Mouse (Mus musculus): ENCODE measurements at regions not wholly inside any gene's neighbourhood (a gene's known extent, or its start where the extent isn't known, plus 50 kb on each side); places are given as distances from the start of the nearest gene placed in this dataset.

GRCm38 (mm10) chr10:109480551-109480950 is 469.8 kb upstream of the Syt1 start:
- DNase-seq (ENCODE audit: low spot score): no peak

- no peak for DNase-seq (ENCODE audit: low spot score)
Observed at GRCm38 (mm10) chr10:109479941-109480340, 469.2 kb upstream of the Syt1 start.

GRCm38 (mm10) chr10:109466516-109466915 is 455.7 kb upstream of the Syt1 start:
- DNase-seq (ENCODE audit: low spot score): no peak

GRCm38 (mm10) chr10:109431112-109431511 is 420.3 kb upstream of the Syt1 start:
- DNase-seq (ENCODE audit: low spot score): no peak

GRCm38 (mm10) chr10:109427878-109428277 is 417.1 kb upstream of the Syt1 start:
- DNase-seq (ENCODE audit: low spot score): no peak

GRCm38 (mm10) chr10:109407011-109407410 is 396.2 kb upstream of the Syt1 start:
- DNase-seq (ENCODE audit: low spot score): no peak

GRCm38 (mm10) chr10:109405116-109405685 is 394.4 kb upstream of the Syt1 start:
- DNase-seq (ENCODE audit: low spot score): peak; percentile 7

- no peak for DNase-seq (ENCODE audit: low spot score)
Observed at GRCm38 (mm10) chr10:109383758-109384157, 373.0 kb upstream of the Syt1 start.

- DNase-seq (ENCODE audit: low spot score): no peak
Observed at GRCm38 (mm10) chr10:109378846-109379245, 368.1 kb upstream of the Syt1 start.

- DNase-seq (ENCODE audit: low spot score): no peak
Observed at GRCm38 (mm10) chr10:109360161-109360560, 349.4 kb upstream of the Syt1 start.

GRCm38 (mm10) chr10:109358812-109359211 is 348.0 kb upstream of the Syt1 start:
- no peak for DNase-seq (ENCODE audit: low spot score)

- no peak for DNase-seq (ENCODE audit: low spot score)
Observed at GRCm38 (mm10) chr10:109332846-109333386, 322.1 kb upstream of the Syt1 start.

- no peak for DNase-seq (ENCODE audit: low spot score)
Observed at GRCm38 (mm10) chr10:109309286-109309685, 298.5 kb upstream of the Syt1 start.

GRCm38 (mm10) chr10:109300199-109300598 is 289.4 kb upstream of the Syt1 start:
- no peak for DNase-seq (ENCODE audit: low spot score)

- no peak for DNase-seq (ENCODE audit: low spot score)
Observed at GRCm38 (mm10) chr10:109299785-109300184, 289.0 kb upstream of the Syt1 start.

GRCm38 (mm10) chr10:109283348-109283747 is 272.6 kb upstream of the Syt1 start:
- DNase-seq (ENCODE audit: low spot score): no peak

GRCm38 (mm10) chr10:109249781-109250180 is 239.0 kb upstream of the Syt1 start:
- DNase-seq (ENCODE audit: low spot score): no peak

- no peak for DNase-seq (ENCODE audit: low spot score)
Observed at GRCm38 (mm10) chr10:109246328-109246727, 235.5 kb upstream of the Syt1 start.

- no peak for DNase-seq (ENCODE audit: low spot score)
Observed at GRCm38 (mm10) chr10:109237026-109237425, 226.2 kb upstream of the Syt1 start.

- DNase-seq (ENCODE audit: low spot score): no peak
Observed at GRCm38 (mm10) chr10:109226989-109227388, 216.2 kb upstream of the Syt1 start.

- no peak for DNase-seq (ENCODE audit: low spot score)
Observed at GRCm38 (mm10) chr10:109188761-109189503, 178.2 kb upstream of the Syt1 start.

GRCm38 (mm10) chr10:109188252-109188651 is 177.5 kb upstream of the Syt1 start:
- no peak for DNase-seq (ENCODE audit: low spot score)

- no peak for DNase-seq (ENCODE audit: low spot score)
Observed at GRCm38 (mm10) chr10:109185243-109185642, 174.5 kb upstream of the Syt1 start.

- DNase-seq (ENCODE audit: low spot score): no peak
Observed at GRCm38 (mm10) chr10:109180527-109180926, 169.7 kb upstream of the Syt1 start.

Measured in adipocyte (in vitro differentiated cells).